Mouse (Mus musculus): ENCODE results near the gene Dusp9. TPM values are rescaled to one million over a fixed set of nuclear protein-coding genes. Genes with fewer than 3 reads are reported as not detected.
A peak's percentile ranks its signal among the peaks of the same experiment; 100 is the strongest.

Dusp9 gene
- polyA plus RNA-seq (2015; fragmentation: Nextera tagmentation; extraction: Ambion mirVana), result 6.7 and 7.3 TPM in 2 replicates

- peaks cover 29% of the 10 kb centered on the region for H3K27me3 ChIP-seq (replicated peaks; ENCODE audit: control insufficient read depth, insufficient read depth, low read length)
- peak within 1 kb of the TSS; percentile 71 for H3K4me2 ChIP-seq (ENCODE audit: low read depth, low read length)
- H3K27ac ChIP-seq (ENCODE audit: low read length), result no peak within 1 kb of the TSS
- no peaks in the 10 kb centered on the region for H3K4me1 ChIP-seq (ENCODE audit: control insufficient read depth, insufficient read depth, low read length)
- ATAC-seq, result peak; percentile 90
- WGBS, result 16% methylated on average over 25 of the region's 28 CpGs
- H3K9ac ChIP-seq (ENCODE audit: low read depth, low read length), result peak within 1 kb of the TSS; percentile 63
- H3K9me3 ChIP-seq (ENCODE audit: control insufficient read depth, low read length), result no peaks in the 10 kb centered on the region
- no peaks in the 10 kb centered on the region for H3K36me3 ChIP-seq (ENCODE audit: control insufficient read depth, insufficient read depth, low read length)
- peak within 1 kb of the TSS; percentile 45 for H3K4me3 ChIP-seq (ENCODE audit: low read length)
Observed at GRCm38 (mm10) chrX:73639255-73639675, at the start of gene Dusp9. Dusp9 (plus strand) TSS chrX:73639419.

GRCm38 (mm10) chrX:73593212-73593611 is 46.0 kb upstream of the Dusp9 start:
- Histone ChIP-seq H3K4me1 (ENCODE audit: control insufficient read depth, insufficient read depth, low read length) (peaks cover 2% of the 10 kb centered on the region; the same call in 1 of the 2 replicates), H3K27me3 (replicated peaks; ENCODE audit: control insufficient read depth, insufficient read depth, low read length) (no peaks in the 10 kb centered on the region), H3K9ac (ENCODE audit: low read depth, low read length) (no peak overlapping the region), H3K36me3 (ENCODE audit: control insufficient read depth, insufficient read depth, low read length) (no peaks in the 10 kb centered on the region), H3K27ac (ENCODE audit: low read length) (no peak overlapping the region), H3K4me3 (ENCODE audit: low read length) (no peak overlapping the region), H3K9me3 (ENCODE audit: control insufficient read depth, low read length) (no peaks in the 10 kb centered on the region), H3K4me2 (ENCODE audit: low read depth, low read length) (no peak overlapping the region)
- peak; percentile 67 for ATAC-seq
- WGBS, result 25% methylated on average over 6 of the region's 6 CpGs

GRCm38 (mm10) chrX:73594451-73595121 is 44.6 kb upstream of the Dusp9 start:
- H3K4me2 ChIP-seq (ENCODE audit: low read depth, low read length), result no peak overlapping the region

GRCm38 (mm10) chrX:73595297-73595938 is 43.8 kb upstream of the Dusp9 start:
- Histone ChIP-seq H3K4me2 (ENCODE audit: low read depth, low read length) (no peak overlapping the region), H3K4me3 (ENCODE audit: low read length) (no peak overlapping the region), H3K27ac (ENCODE audit: low read length) (peak overlapping the region; percentile 41), H3K4me1 (ENCODE audit: control insufficient read depth, insufficient read depth, low read length) (peaks cover 2% of the 10 kb centered on the region; the same call in 1 of the 2 replicates), H3K36me3 (ENCODE audit: control insufficient read depth, insufficient read depth, low read length) (no peaks in the 10 kb centered on the region), H3K27me3 (replicated peaks; ENCODE audit: control insufficient read depth, insufficient read depth, low read length) (no peaks in the 10 kb centered on the region), H3K9me3 (ENCODE audit: control insufficient read depth, low read length) (no peaks in the 10 kb centered on the region), H3K9ac (ENCODE audit: low read depth, low read length) (no peak overlapping the region)
- ATAC-seq, result peak; percentile 68
- WGBS, result 55% methylated on average over 4 of the region's 4 CpGs

More at GRCm38 (mm10) chrX:73594451-73595121, 44.6 kb upstream of the Dusp9 start:
- ATAC-seq, result 0 out of 2 replicates have a peak, but pooled peaks have one; percentile 31
- Histone ChIP-seq H3K27me3 (replicated peaks; ENCODE audit: control insufficient read depth, insufficient read depth, low read length) (no peaks in the 10 kb centered on the region), H3K9me3 (ENCODE audit: control insufficient read depth, low read length) (no peaks in the 10 kb centered on the region), H3K4me1 (ENCODE audit: control insufficient read depth, insufficient read depth, low read length) (peaks cover 2% of the 10 kb centered on the region; the same call in 1 of the 2 replicates), H3K4me3 (ENCODE audit: low read length) (no peak overlapping the region), H3K27ac (ENCODE audit: low read length) (no peak overlapping the region), H3K36me3 (ENCODE audit: control insufficient read depth, insufficient read depth, low read length) (no peaks in the 10 kb centered on the region), H3K9ac (ENCODE audit: low read depth, low read length) (no peak overlapping the region)
- WGBS, result 29% methylated on average over 12 of the region's 12 CpGs

GRCm38 (mm10) chrX:73601456-73601855 is 37.8 kb upstream of the Dusp9 start:
- Histone ChIP-seq H3K4me2 (ENCODE audit: low read depth, low read length) (no peak overlapping the region), H3K27ac (ENCODE audit: low read length) (no peak overlapping the region), H3K36me3 (ENCODE audit: control insufficient read depth, insufficient read depth, low read length) (no peaks in the 10 kb centered on the region), H3K27me3 (replicated peaks; ENCODE audit: control insufficient read depth, insufficient read depth, low read length) (no peaks in the 10 kb centered on the region), H3K4me1 (ENCODE audit: control insufficient read depth, insufficient read depth, low read length) (no peaks in the 10 kb centered on the region), H3K9me3 (ENCODE audit: control insufficient read depth, low read length) (no peaks in the 10 kb centered on the region), H3K4me3 (ENCODE audit: low read length) (no peak overlapping the region), H3K9ac (ENCODE audit: low read depth, low read length) (no peak overlapping the region)
- 91% methylated on average over 1 of the region's 1 CpGs for WGBS
- ATAC-seq, result no peak

DNA sequence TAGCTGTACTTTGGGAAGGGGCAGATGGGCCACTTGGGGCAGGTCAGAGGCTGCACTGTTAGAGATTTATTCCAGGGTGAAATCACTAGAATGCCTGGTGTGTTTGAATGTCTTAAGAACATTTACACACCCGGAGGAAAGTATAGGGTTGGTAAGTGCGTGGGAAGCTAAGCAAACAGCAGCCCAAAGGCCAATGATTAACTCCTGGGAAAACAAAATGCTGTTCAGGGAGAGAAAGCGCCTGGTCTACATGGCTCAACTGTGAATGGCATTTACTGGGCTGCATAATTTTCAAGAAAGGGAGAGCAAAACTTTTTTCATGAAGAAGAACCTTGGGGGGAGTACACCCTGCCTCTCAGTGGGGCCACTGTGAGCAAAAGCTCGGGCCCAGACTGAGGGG is 25.6 kb upstream of the Dusp9 start:
- WGBS, result 48% methylated on average over 4 of the region's 4 CpGs
- Histone ChIP-seq H3K27ac (ENCODE audit: low read length) (no peak overlapping the region), H3K4me2 (ENCODE audit: low read depth, low read length) (no peak overlapping the region), H3K36me3 (ENCODE audit: control insufficient read depth, insufficient read depth, low read length) (no peaks in the 10 kb centered on the region), H3K4me1 (ENCODE audit: control insufficient read depth, insufficient read depth, low read length) (no peaks in the 10 kb centered on the region), H3K27me3 (replicated peaks; ENCODE audit: control insufficient read depth, insufficient read depth, low read length) (0 out of 2 replicates have a peak, but pooled peaks cover 3% of the 10 kb centered on the region), H3K9me3 (ENCODE audit: control insufficient read depth, low read length) (no peaks in the 10 kb centered on the region), H3K4me3 (ENCODE audit: low read length) (no peak overlapping the region), H3K9ac (ENCODE audit: low read depth, low read length) (no peak overlapping the region)
- ATAC-seq, result peak; percentile 72; the same call in 1 of the 2 replicates

DNA sequence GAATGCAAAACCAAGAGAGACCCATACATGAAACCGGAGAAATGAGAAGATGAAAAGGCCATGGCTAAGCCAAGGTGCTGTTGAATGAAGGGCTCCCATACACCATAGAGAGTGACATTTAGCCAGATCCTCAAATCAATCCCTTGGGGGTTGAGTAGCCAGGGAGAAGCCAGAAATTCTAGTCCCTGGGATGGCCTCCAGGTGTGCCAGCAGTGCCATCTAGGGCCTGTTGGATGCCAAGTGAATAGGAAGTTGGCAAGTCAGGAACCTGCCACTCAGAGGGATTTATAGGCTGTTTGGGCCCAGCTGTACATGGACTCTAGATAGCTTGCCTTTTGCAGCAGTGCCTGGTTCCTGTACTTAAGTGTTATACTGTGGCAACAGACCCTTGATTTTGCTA is 23.3 kb upstream of the Dusp9 start:
- Histone ChIP-seq H3K27ac (ENCODE audit: low read length) (no peak overlapping the region), H3K9ac (ENCODE audit: low read depth, low read length) (no peak overlapping the region), H3K4me2 (ENCODE audit: low read depth, low read length) (no peak overlapping the region), H3K27me3 (replicated peaks; ENCODE audit: control insufficient read depth, insufficient read depth, low read length) (0 out of 2 replicates have a peak, but pooled peaks cover 3% of the 10 kb centered on the region), H3K36me3 (ENCODE audit: control insufficient read depth, insufficient read depth, low read length) (no peaks in the 10 kb centered on the region), H3K4me1 (ENCODE audit: control insufficient read depth, insufficient read depth, low read length) (no peaks in the 10 kb centered on the region), H3K4me3 (ENCODE audit: low read length) (no peak overlapping the region), H3K9me3 (ENCODE audit: control insufficient read depth, low read length) (no peaks in the 10 kb centered on the region)
- WGBS, result 90% methylated on average over 1 of the region's 1 CpGs
- ATAC-seq, result no peak

- Histone ChIP-seq H3K4me2 (ENCODE audit: low read depth, low read length) (no peak overlapping the region), H3K4me1 (ENCODE audit: control insufficient read depth, insufficient read depth, low read length) (no peaks in the 10 kb centered on the region), H3K4me3 (ENCODE audit: low read length) (no peak overlapping the region), H3K27me3 (replicated peaks; ENCODE audit: control insufficient read depth, insufficient read depth, low read length) (0 out of 2 replicates have a peak, but pooled peaks cover 3% of the 10 kb centered on the region), H3K9me3 (ENCODE audit: control insufficient read depth, low read length) (no peaks in the 10 kb centered on the region), H3K9ac (ENCODE audit: low read depth, low read length) (no peak overlapping the region), H3K36me3 (ENCODE audit: control insufficient read depth, insufficient read depth, low read length) (no peaks in the 10 kb centered on the region), H3K27ac (ENCODE audit: low read length) (no peak overlapping the region)
- no peak for ATAC-seq
Observed at GRCm38 (mm10) chrX:73619401-73619800, 19.8 kb upstream of the Dusp9 start.

GRCm38 (mm10) chrX:73619890-73620289 is 19.3 kb upstream of the Dusp9 start:
- H3K9ac ChIP-seq (ENCODE audit: low read depth, low read length), result no peak overlapping the region
- no peak for ATAC-seq
- H3K27me3 ChIP-seq (replicated peaks; ENCODE audit: control insufficient read depth, insufficient read depth, low read length), result 0 out of 2 replicates have a peak, but pooled peaks cover 3% of the 10 kb centered on the region
- no peaks in the 10 kb centered on the region for H3K4me1 ChIP-seq (ENCODE audit: control insufficient read depth, insufficient read depth, low read length)
- no peak overlapping the region for H3K27ac ChIP-seq (ENCODE audit: low read length)
- no peak overlapping the region for H3K4me2 ChIP-seq (ENCODE audit: low read depth, low read length)
- H3K36me3 ChIP-seq (ENCODE audit: control insufficient read depth, insufficient read depth, low read length), result no peaks in the 10 kb centered on the region
- 86% methylated on average over 2 of the region's 2 CpGs for WGBS
- H3K4me3 ChIP-seq (ENCODE audit: low read length), result no peak overlapping the region
- H3K9me3 ChIP-seq (ENCODE audit: control insufficient read depth, low read length), result no peaks in the 10 kb centered on the region
